Mouse (Mus musculus) regulatory T cell (primary cell): ENCODE data around the gene Tdp1.

Experiments used
- in situ Hi-C: fragments of 300-600 bp; cut with MboI, MseI; formaldehyde crosslinking; loops from one replicate; pipeline ENCODE4 v1.15.1; 2025; ENCODE audit warnings: high pct_unique_total_duplicates

Gene Tdp1

GRCm38 (mm10) chr12:100000381-100000780, 116.1 kb downstream of the Tdp1 start:
- in situ Hi-C loops, result no loop called here

GRCm38 (mm10) chr12:100001246-100001645, 116.9 kb downstream of the Tdp1 start:
- in situ Hi-C loops, result no loop called here

- in situ Hi-C loops, result no loop called here
Measured at GRCm38 (mm10) chr12:100001910-100002309, 117.6 kb downstream of the Tdp1 start.

- in situ Hi-C loops, result no loop called here
Measured at GRCm38 (mm10) chr12:100002914-100003587, 118.7 kb downstream of the Tdp1 start.
